Mouse (Mus musculus): ENCODE results near the gene Ryr2. TPM values are rescaled to one million over a fixed set of nuclear protein-coding genes. Genes with fewer than 3 reads are reported as not detected.
"Not testable (repeated sequence)": the region's sequence is repeated elsewhere in the genome, so short reads cannot be mapped to it uniquely, and the experiment has no call there.

Ryr2 gene
- total RNA-seq, 2 experiments from 2014 or later: 8.5 to 21.8 TPM

- DNase-seq: no peak
Observed at GRCm38 (mm10) chr13:11880503-11881227, 226.1 kb downstream of the Ryr2 start.

DNA sequence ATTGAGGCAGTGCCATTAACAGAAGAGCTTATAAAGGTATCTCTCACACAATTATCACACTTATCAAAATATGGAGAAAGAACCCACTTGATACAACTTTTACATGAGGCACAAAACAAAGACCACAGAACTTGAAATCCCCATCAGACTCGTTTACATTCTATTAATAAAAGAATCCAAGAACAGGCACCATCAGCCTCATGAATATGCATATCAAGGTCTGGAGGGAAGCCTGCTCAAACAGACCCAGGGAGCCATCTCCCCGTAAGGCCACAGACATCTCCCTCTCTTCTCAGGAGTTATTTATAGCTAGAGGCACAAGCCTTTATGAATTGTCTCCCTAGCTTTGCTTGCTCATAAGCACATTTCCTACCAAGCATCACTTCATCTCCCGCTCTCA, 227.7 kb downstream of the Ryr2 start:
- DNase-seq: no peak

DNA sequence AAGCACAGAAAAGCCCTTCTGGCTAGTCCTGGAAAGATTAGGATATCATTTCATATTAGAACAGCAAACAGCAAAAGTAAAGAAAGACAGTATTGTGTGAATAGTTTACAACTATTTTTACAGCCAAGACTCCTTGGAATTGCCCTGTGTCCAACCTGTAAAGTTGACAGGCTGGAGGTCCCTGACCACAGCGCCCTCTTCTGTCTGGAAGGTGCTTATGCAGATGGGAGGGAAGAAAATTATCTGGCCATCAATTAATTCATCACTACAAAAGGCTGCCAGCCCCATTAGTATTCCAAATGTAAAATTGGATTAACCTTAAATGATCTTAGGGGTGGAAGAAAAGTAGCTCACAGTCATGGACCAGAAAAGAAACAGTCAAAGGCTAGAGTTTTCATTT, 231.9 kb downstream of the Ryr2 start:
- DNase-seq: peak; percentile 14 to 23

DNA sequence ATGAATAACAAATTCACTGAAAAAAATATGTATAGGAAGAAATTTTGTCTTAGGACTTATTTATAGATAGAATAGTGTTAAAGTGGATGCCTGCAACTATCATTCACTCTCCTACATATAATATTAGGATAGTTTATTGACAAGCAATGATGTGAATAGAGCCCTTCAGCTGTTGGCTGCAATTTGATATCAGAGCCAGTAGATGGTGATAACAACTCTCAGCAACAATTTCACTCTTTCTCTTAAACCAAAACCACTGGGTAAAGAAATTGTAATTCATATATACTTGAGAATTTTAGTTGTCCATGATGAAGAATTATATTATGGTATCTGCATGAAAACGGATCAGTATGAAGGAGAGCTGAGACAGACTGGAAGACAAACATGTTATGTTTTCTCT, 236.8 kb downstream of the Ryr2 start:
- no peak for DNase-seq

- no peak for DNase-seq
Observed at GRCm38 (mm10) chr13:11869486-11869885, 237.3 kb downstream of the Ryr2 start.

DNA sequence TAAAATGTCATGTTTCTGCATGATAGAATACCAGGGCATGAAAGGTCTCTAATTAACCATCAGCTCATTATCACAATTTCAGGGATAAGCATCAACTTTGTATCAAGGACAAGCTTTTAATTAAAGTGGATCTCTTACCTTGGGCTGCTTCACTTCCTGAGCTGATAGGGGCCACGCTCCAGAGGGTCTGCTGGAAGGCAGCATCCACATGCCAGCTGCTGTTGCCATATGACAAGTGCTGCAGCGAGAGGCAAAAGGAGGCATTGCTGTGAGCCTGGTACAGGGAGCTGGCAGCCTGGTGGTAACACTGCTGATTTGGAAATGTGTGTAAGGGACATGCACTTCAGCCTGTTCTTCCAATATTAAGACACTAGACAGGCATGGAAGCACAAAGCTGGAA, 237.8 kb downstream of the Ryr2 start:
- DNase-seq: no peak

DNA sequence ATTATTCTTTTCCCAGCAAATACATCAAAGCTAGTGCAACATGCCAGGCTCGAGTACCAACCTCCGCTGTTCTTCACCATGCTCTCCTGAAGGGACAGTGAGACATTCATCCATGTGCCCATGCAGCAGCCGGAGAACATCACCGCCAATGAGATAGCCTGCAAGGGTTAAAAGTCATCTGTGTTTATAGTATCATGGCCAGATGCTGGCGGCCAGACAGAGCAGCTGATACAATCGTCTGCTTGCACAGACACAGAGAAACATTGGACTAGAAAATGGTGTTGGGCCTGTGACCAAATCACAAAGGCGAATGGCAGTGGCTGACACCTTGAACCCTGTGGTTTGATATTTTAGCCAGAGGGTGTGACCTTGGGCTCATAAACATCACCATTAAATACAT, 238.7 kb downstream of the Ryr2 start:
- DNase-seq: no peak

DNA sequence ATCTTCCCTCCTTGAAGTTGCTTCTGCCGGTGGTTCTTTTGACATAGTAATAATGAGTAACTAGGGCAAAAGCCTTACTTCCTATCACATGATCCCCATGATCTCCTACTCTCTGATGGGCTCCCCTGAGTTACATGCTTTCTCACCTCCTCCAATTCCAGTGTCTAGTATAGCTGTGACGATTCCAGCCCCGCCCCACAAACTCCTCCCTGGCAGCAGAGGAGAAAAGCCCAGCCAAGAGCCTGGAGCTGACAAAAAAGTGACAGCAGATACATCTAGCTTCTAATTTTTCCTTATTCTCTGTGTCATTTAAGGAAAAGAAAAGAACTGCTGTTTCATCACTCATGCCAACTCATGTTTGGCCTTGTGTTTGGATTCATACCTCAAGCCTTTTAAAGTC, 241.5 kb downstream of the Ryr2 start:
- DNase-seq: peak; percentile 3 to 23

DNA sequence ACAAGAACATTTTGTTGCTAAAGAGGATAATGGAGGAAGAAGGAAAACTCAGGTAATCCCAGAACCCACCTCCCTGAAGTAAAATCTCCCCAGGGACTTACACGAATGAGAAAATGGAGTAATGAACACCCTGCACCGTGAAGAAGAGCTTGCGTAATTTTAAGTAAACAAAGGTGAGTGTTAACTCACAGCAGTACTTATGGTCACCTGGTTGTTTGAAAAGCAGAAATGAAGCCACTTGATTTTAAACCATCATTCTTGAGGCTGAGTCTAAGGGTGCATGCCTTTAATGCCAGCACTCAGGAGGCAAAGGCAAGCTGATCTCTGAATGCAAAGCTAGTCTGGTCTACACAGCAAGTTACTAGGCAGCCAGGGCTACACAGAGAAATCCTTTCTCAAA, 255.1 kb downstream of the Ryr2 start:
- DNase-seq: no peak

GRCm38 (mm10) chr13:11843889-11844288, 262.9 kb downstream of the Ryr2 start:
- DNase-seq: no peak

DNA sequence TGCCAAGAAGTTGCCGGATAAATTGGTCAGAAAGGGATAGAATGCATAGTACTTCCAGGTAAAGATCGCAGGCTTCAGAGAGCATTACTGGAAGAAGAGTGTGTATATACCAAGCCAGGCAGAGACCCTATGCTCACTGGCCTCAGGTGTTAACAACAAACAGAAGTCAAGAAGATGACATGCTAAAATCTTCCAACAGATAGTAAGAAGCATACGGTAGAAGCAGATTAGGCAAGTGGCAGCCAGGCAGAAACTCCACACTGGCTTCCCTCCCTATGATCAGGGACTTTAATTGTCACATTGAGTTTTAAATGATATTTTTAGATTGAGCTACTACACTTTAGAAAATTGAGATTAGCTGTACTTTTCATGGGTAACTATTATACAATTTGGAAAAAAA, 268.9 kb downstream of the Ryr2 start:
- no peak for DNase-seq

- no peak for DNase-seq
Observed at GRCm38 (mm10) chr13:11837152-11837551, 269.6 kb downstream of the Ryr2 start.

DNA sequence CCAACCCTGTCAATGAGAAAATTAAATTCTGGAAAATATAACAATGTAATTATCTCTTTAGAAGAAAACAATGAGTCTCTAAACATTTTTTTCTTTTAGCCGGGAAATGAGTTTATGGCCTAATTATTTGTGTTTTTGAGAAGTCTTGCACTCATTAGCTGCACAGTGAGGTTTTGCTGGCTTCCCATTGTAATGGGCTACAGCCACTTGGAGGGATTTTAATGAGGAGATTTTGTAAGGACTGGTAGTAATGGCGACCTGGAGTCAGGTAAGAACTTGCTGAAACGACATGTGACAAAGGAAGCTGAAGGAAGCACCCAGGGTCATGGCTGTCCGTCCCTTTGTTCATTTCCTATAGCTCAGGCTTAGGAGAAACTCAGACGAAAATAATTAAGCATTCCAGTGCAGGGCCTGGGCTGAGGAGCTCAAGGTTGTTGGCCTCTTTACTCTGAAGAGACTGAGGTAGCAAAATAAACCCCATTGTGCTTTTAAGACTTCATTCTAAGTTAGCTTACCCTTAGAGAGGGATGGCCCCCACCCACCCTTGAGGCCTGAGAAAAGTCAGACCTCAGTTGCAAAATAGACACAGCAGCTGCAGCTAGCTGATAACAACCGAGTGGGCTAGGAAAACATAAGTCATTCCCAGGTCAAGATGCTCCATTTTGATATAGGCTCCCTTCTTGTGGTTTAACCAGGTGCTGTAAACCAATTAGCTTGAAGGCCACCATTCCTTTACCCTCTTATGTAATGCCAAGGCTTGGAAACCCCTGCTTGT, 270.3 kb downstream of the Ryr2 start:
- DNase-seq: no peak

GRCm38 (mm10) chr13:11831210-11831609, 275.5 kb downstream of the Ryr2 start:
- no peak for DNase-seq

- DNase-seq: peak in 1 of 2 experiments; percentile 10
Observed at GRCm38 (mm10) chr13:11825563-11826226, 281.1 kb downstream of the Ryr2 start.

GRCm38 (mm10) chr13:11818723-11819122, 288.0 kb downstream of the Ryr2 start:
- no peak for DNase-seq

GRCm38 (mm10) chr13:11809365-11809764, 297.4 kb downstream of the Ryr2 start:
- DNase-seq: not testable (repeated sequence)

DNA sequence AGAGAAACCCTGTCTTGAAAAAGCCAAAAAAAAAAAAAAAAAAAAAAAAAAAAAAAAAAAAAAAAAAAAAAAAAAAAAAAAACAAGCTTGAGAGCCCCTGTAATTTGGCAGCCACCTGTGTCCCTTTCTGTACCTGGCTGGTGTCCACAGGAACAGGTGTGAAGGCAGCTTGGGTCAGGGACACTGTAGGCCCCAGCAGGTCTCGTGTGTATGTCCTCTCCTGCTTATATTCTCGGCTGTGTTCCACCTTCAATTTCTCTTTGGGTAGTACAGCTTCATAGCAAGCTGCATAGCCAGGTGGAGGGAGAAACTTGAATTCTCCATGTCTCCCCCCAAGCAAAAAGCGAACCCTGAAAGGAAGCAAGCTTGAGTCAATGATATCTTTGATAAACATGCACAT, 314.2 kb downstream of the Ryr2 start:
- no peak for DNase-seq

DNA sequence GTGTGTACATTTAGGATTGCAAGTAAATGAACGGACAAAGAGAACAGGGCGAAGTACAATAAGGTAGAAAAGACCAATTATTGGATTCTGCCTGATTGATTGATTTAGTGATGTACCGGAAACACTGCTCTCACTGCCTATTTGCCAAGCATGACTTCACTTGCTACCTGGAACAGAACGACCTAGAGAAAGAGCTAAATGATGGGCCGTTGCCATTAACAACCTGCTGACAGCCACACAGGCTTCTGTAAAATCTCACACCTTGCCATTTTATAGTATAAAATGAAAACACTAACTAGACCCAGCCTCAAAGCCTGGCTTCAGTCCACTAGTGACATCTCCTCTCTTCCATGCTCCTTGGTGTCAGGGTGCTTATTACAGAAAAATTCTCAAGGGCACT, 316.2 kb downstream of the Ryr2 start:
- no peak for DNase-seq

GRCm38 (mm10) chr13:11782411-11783155, 324.2 kb downstream of the Ryr2 start:
- peak in 1 of 2 experiments; percentile 22 for DNase-seq

DNA sequence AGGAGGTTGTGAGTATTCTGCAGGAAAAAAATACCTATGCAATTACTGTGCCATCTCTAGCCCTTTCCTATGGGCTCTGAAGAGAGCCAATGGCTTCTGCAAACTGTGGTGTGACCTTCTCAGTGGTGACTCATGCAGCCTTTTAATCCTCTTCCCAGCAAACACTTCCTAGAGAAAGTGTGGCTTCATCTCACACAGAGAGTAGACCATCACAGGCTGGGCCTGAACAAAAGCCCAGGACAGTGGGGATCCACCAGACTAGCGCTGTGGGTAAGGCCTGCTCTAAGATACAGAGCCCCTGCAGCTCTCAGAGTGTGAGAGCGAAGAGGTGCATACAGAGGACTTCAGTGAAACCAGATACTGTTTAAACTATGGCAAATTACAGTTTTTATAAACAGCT, 325.7 kb downstream of the Ryr2 start:
- peak; percentile 20 to 42 for DNase-seq

- DNase-seq: no peak
Observed at GRCm38 (mm10) chr13:11777726-11778125, 329.0 kb downstream of the Ryr2 start.

Data from adrenal gland, postnatal 36 days (tissue).